Mouse (Mus musculus): ENCODE results near the gene Optc. TPM values are rescaled to one million over a fixed set of nuclear protein-coding genes. Genes with fewer than 3 reads are reported as not detected.

Gene Optc
- polyA plus RNA-seq (2016; fragmentation: Nextera tagmentation; extraction: Ambion mirVana): 2.1 and 3.6 TPM in 2 replicates

DNA sequence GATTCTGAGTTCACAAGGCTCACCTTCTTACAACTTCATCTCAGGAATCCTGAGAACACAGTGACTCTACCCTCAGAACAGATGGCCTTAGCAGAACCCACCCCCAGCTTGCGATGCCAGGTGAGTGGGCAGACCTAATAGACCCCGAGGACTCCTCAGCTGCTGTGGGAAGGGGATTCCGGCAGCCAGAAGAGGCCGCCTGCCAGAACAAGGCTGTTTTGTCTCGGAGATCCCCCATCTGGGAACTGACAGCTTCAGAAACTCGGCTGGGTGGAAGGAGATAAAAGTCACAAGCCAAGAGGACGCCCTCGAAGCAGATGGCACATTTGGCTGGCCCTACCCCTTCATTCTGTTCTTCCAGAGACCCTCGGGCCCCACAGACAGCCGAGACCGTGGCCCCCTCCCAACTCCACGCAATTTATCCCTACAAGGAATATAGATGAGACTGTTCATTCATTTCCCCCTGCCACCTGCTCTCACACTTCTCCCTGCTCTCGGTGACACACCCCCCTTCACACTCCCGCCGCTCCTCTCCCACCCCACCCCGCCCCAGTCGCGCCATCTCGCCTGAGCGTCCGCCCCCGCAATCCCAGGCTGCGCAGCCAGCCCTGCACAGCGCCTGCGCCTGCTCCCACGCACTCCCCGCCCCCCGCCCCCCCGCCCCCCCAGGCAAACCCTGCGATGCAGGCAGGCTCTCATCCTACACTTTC is at the start of gene Optc:
Gene Optc (minus strand): TSS at position 51 of the 710 bp plus-strand sequence.
- WGBS: 5% methylated on average over 29 of the region's 30 CpGs
- Histone ChIP-seq H3K27ac (peak within 1 kb of the TSS; percentile 88), H3K27me3 (ENCODE audit: insufficient read depth, poor library complexity, severe bottlenecking) (peaks cover 61% of the 10 kb centered on the region), H3K9me3 (no peaks in the 10 kb centered on the region), H3K4me1 (replicated peaks) (peaks cover 33% of the 10 kb centered on the region), H3K36me3 (no peaks in the 10 kb centered on the region), H3K4me3 (peak within 1 kb of the TSS; percentile 60)
- peak; percentile 66 for DNase-seq (ENCODE audit: low spot score)

DNA sequence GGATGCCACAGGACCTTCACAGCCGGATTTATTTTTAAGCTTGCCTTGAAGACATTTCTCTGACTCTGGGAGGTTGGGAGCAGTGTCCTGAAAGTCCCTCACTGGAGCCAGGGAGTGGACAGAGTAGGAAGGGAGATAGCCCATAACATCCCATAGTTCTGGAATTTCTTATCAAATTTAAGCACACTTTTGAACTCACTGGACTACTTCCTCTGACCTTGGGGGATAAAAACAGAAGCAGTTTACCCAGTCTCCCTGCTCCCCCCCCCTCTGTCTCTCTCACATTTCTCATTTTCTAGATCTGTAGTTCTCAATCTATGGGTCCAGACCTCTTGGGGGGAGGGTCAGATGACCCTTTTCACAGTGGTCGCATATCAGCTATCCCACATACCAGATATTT is 46.2 kb upstream of the Optc start:
- Histone ChIP-seq H3K27me3 (ENCODE audit: insufficient read depth, poor library complexity, severe bottlenecking) (0 out of 2 replicates have a peak, but pooled peaks cover 2% of the 10 kb centered on the region), H3K36me3 (no peaks in the 10 kb centered on the region), H3K4me3 (no peak overlapping the region), H3K27ac (no peak overlapping the region; the same call in 1 of the 2 replicates), H3K9me3 (no peaks in the 10 kb centered on the region), H3K4me1 (replicated peaks) (peaks cover 21% of the 10 kb centered on the region)
- DNase-seq (ENCODE audit: low spot score): no peak
- WGBS: 60% methylated on average over 2 of the region's 2 CpGs

DNA sequence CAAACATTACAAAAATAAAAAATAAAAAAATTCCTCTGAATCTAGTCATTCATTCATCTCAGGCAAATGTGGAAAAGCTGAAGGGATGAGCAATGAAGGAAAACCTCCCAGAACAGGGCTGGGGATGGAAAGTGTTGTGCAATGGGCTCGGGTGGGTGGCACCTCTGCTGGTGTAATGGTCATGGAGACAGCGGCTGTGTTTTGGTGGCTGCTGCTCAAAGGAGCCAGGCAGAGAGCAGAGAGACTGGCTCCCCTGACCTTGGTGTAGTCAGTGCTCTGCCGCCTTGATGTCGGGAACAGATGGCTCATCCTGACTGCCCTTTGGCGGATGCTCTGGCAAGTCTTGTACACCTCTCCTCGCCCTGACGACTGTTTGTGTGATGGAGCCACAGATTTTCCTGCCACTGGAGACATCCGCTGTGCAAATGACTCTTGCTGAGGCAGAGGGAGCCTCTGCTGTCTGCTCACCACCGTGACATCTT is 45.5 kb upstream of the Optc start:
- 53% methylated on average over 9 of the region's 9 CpGs for WGBS
- no peak overlapping the region for H3K4me3 ChIP-seq
- no peak overlapping the region; the same call in 1 of the 2 replicates for H3K27ac ChIP-seq
- H3K9me3 ChIP-seq: no peaks in the 10 kb centered on the region
- DNase-seq (ENCODE audit: low spot score): no peak
- no peaks in the 10 kb centered on the region for H3K36me3 ChIP-seq
- 0 out of 2 replicates have a peak, but pooled peaks cover 2% of the 10 kb centered on the region for H3K27me3 ChIP-seq (ENCODE audit: insufficient read depth, poor library complexity, severe bottlenecking)
- peaks cover 21% of the 10 kb centered on the region for H3K4me1 ChIP-seq (replicated peaks)

DNA sequence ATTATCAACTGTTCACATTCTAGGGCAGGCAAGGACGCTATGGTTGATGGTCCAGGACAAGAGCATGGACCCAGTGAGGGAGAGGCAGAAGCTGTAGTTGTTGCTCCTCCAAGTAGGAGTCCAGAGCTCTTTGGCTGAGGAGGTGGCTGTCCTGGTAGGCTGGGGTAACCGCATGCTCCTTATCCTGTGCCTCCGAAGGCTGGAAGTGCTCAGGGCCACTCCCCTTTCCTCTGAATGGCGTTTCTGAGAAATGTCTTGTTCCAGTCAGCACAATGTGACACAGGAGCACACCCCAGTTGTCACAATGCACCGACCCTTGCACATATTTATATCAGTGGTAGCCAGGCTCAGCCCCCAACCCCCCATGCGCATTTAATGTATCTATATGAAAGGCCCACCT is 43.8 kb upstream of the Optc start:
- Histone ChIP-seq H3K27ac (peak overlapping the region; percentile 50; the same call in 1 of the 2 replicates), H3K36me3 (no peaks in the 10 kb centered on the region), H3K4me1 (replicated peaks) (peaks cover 21% of the 10 kb centered on the region), H3K27me3 (ENCODE audit: insufficient read depth, poor library complexity, severe bottlenecking) (0 out of 2 replicates have a peak, but pooled peaks cover 2% of the 10 kb centered on the region), H3K4me3 (no peak overlapping the region), H3K9me3 (no peaks in the 10 kb centered on the region)
- WGBS: 71% methylated on average over 6 of the region's 6 CpGs
- no peak for DNase-seq (ENCODE audit: low spot score)

DNA sequence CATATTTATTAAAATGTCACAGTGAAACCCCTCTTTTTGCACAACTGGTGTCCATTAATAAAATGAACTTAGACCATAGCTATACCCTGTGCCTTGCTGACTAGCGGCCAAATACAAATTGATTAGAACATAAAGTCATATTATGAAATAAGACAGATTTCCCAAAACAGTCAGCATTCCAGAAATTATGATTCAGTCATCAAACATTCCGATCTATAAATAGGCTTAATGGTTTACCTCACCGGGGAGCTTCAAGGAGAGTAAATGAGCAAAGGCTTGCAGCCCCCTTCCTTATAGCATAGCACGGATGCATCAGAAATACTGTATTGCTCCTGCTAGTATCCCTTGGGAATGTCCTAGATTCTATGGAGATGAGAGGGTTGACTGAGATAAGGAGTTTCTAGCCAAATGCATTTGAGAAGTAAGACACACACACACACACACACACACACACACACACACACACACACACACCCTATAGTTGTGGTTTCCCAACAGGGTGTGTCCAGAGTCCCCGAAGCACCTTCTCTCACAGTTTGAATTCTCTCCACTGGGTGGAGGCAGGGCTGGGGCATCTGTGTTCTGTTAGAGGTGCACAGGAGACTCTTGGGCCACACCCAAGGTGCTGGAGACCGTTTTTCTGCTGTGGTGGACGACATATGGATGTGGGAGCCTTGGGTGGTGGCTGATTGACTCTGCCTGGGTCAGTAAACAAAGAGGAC is 42.4 kb upstream of the Optc start:
- H3K4me3 ChIP-seq: no peak overlapping the region
- H3K9me3 ChIP-seq: no peaks in the 10 kb centered on the region
- 0 out of 2 replicates have a peak, but pooled peaks cover 2% of the 10 kb centered on the region for H3K27me3 ChIP-seq (ENCODE audit: insufficient read depth, poor library complexity, severe bottlenecking)
- H3K4me1 ChIP-seq (replicated peaks): peaks cover 21% of the 10 kb centered on the region
- no peaks in the 10 kb centered on the region for H3K36me3 ChIP-seq
- DNase-seq (ENCODE audit: low spot score): no peak
- no peak overlapping the region for H3K27ac ChIP-seq
- 80% methylated on average over 7 of the region's 7 CpGs for WGBS

DNA sequence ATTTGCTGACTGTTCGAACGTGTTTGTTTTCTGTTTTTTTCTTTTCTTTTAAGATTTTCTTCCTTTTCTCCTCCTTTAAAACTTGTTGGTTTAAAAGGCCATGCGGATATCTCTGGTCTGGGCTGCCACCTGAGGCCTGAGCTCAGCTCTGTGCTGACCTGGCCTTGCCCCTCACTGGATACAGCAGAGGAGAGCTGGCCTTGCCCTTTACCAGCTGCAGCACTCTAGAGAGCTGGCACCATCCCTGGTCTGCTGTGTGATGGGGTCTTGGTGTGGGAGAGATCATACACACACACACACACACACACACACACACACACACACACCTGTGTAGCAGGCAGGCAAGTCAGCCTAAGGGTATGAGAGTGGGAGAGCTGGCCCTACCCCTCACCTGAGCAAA is 37.3 kb upstream of the Optc start:
- H3K9me3 ChIP-seq: peaks cover 6% of the 10 kb centered on the region; the same call in 1 of the 2 replicates
- no peak overlapping the region for H3K4me3 ChIP-seq
- no peak overlapping the region for H3K27ac ChIP-seq
- 88% methylated on average over 3 of the region's 3 CpGs for WGBS
- H3K36me3 ChIP-seq: no peaks in the 10 kb centered on the region
- no peak for DNase-seq (ENCODE audit: low spot score)
- H3K27me3 ChIP-seq (ENCODE audit: insufficient read depth, poor library complexity, severe bottlenecking): no peaks in the 10 kb centered on the region
- H3K4me1 ChIP-seq (replicated peaks): peaks cover 8% of the 10 kb centered on the region

DNA sequence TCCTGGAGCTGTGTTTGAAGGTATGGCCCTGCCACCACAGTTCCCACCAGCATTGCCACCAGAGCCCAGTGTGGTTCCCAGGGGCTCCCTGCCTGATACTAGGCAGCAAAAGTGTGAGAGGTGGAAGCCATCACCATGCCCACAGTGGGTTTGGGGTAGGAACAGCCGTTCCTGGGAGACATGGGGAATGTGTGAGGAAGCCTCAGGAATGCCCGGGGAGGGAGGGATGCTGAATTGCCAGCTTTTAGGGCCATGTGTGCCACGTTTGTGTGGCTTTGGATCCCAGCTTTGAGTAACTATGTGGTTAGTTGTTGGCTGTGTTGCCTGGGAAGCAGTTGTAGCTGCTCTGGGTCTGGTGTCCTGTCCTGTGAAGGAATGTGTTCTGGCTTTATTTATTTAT is 34.1 kb upstream of the Optc start:
- Histone ChIP-seq H3K4me3 (no peak overlapping the region), H3K27me3 (ENCODE audit: insufficient read depth, poor library complexity, severe bottlenecking) (no peaks in the 10 kb centered on the region), H3K9me3 (peaks cover 6% of the 10 kb centered on the region; the same call in 1 of the 2 replicates), H3K36me3 (no peaks in the 10 kb centered on the region), H3K27ac (peak overlapping the region; percentile 1; the same call in 1 of the 2 replicates), H3K4me1 (replicated peaks) (peaks cover 8% of the 10 kb centered on the region; the same call in 1 of the 2 replicates)
- DNase-seq (ENCODE audit: low spot score): no peak
- WGBS: 84% methylated on average over 3 of the region's 3 CpGs

DNA sequence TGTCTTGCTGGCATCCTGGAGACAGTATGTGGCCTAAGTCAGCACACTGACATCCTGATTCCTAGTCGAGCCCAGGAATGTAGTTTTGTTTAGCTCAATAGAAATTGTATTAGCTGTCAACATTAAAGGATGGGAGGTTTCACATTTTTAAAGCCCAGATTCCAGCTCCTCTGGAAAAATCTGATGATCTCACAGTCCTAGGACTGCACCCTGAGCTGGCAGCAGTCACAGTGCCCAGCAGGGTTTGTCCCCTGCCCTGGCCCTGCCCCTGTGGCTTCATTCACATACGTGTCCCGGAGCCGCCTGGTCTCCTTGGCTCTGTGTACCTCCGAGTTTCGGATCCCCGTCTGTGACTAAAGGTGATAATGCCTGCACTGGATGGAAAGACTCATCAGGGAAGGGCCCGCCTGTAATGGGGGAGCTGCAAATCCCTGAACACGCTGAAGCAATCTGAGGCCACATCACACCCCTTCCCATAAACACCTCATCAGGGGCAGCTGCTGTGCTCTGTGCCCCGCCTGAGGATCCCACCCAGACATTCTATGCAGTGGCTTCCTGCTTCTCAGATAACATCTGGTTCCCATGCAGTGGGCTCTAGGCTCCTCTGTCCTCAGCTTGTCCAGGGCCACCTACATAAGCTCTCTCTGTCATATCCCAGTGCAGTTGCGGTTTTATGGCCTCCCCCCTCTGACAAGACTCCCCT is 33.5 kb upstream of the Optc start:
- 76% methylated on average over 11 of the region's 11 CpGs for WGBS
- H3K4me1 ChIP-seq (replicated peaks): peaks cover 8% of the 10 kb centered on the region; the same call in 1 of the 2 replicates
- no peaks in the 10 kb centered on the region for H3K36me3 ChIP-seq
- H3K27ac ChIP-seq: peak overlapping the region; percentile 1; the same call in 1 of the 2 replicates
- no peak overlapping the region for H3K4me3 ChIP-seq
- no peak for DNase-seq (ENCODE audit: low spot score)
- H3K27me3 ChIP-seq (ENCODE audit: insufficient read depth, poor library complexity, severe bottlenecking): no peaks in the 10 kb centered on the region
- peaks cover 6% of the 10 kb centered on the region for H3K9me3 ChIP-seq

DNA sequence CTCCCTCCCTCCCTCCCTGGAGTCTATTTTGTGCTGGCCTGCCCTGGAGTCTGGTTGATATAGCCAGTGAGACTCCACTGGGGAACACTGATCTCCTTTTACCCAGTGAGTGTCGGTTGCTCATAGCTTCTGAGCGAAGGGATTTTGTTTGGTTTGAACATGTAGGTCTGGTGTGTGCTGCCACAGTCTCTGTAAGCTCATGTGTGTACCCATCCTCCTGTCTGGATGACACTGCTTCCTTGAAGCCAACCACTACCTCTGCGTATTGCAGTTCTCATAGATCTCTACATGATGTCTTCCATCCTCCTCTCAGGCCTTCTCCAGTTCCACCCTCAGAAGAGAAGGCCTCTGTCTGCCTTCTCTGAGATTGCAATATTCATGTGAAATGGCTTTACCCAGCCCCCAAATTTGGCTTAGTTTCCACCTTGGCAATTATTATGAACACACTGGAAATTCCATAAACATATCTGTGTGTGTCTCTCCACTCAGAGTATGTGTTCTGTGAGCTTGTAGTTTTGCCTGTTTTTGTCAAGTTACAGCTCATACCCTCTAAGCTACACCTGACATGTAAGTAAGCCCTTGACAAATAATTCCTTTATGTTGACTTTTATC is 32.8 kb upstream of the Optc start:
- H3K27me3 ChIP-seq (ENCODE audit: insufficient read depth, poor library complexity, severe bottlenecking): no peaks in the 10 kb centered on the region
- H3K36me3 ChIP-seq: no peaks in the 10 kb centered on the region
- no peak overlapping the region for H3K27ac ChIP-seq
- H3K4me3 ChIP-seq: no peak overlapping the region
- DNase-seq (ENCODE audit: low spot score): no peak
- peaks cover 6% of the 10 kb centered on the region for H3K9me3 ChIP-seq
- H3K4me1 ChIP-seq (replicated peaks): peaks cover 8% of the 10 kb centered on the region; the same call in 1 of the 2 replicates
- WGBS: 90% methylated on average over 3 of the region's 3 CpGs

DNA sequence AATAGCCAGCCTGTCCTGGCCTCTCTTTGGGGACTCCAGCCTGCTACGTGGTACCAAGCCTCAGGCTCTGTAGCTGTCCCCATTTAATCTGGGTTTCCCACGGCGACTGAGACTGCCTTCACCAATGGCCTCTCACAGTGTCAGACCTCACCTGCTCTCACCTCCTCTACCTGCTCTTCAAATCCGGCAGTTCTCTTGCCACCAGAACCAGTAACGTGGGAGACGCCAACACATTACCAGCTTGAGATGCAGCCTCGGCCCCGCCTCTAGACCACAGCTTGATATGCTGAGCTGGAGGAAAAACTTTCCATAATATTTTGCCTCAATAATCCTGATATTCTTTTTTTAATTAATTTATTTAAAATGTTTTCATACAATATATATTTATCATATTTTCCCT is 31.9 kb upstream of the Optc start:
- DNase-seq (ENCODE audit: low spot score): no peak
- Histone ChIP-seq H3K27me3 (ENCODE audit: insufficient read depth, poor library complexity, severe bottlenecking) (no peaks in the 10 kb centered on the region), H3K27ac (no peak overlapping the region), H3K36me3 (no peaks in the 10 kb centered on the region), H3K9me3 (peaks cover 6% of the 10 kb centered on the region), H3K4me3 (no peak overlapping the region), H3K4me1 (replicated peaks) (peaks cover 8% of the 10 kb centered on the region; the same call in 1 of the 2 replicates)
- whole genome bisulfite sequencing: 87% methylated on average over 8 of the region's 8 CpGs

DNA sequence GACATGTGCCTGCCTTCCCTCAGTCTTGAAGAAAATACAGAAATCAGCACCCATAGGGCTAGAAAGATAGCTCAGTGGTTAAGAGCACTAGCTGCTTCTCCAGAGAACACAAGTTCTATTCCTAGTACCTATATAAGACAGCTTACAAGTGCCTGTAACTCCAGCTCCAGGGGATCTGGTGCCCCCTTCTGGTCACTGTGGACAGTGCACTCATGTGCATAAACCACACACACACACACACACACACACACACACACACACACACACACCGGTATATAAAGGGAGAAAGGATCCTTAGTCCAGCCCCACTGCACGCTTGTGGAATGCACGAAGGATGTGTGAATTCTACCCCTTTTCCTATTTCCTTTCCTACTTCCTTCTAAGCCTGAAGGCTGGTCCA is 28.4 kb upstream of the Optc start:
- H3K36me3 ChIP-seq: no peaks in the 10 kb centered on the region
- H3K9me3 ChIP-seq: no peaks in the 10 kb centered on the region; the same call in 1 of the 2 replicates
- H3K4me3 ChIP-seq: no peak overlapping the region
- peaks cover 19% of the 10 kb centered on the region for H3K4me1 ChIP-seq (replicated peaks)
- WGBS: 91% methylated on average over 3 of the region's 3 CpGs
- no peak overlapping the region for H3K27ac ChIP-seq
- no peak for DNase-seq (ENCODE audit: low spot score)
- no peaks in the 10 kb centered on the region for H3K27me3 ChIP-seq (ENCODE audit: insufficient read depth, poor library complexity, severe bottlenecking)

DNA sequence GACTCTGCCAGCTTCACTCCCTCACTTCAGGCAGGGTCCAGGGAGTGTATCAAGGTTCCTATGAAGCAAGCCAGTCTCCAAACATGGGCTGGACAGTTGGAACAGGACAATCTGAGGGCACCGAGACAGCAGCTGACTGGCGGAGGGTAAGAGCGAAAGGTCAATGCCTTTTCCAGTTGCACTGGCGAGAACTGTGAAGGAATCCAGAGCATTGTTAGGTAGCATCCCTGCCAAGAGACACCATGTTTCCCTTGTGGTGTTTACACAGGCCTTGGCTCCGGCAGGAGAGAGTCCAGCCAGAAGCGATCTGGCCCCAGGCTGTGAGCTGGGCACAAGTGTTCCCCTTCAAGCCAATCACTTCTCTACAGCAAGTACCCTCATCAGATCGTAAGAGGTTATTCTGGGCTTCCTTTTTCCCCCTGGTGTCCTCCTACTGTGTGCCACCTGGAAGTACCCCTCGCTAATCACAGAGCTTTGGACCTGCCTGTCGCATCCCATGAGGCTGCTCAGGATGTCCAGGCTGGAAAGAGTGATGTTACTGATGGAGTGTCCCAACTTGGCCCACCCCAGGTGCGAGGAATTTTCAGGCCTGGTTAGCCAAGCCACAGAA is 26.7 kb upstream of the Optc start:
- peak overlapping the region; percentile 50; the same call in 1 of the 2 replicates for H3K27ac ChIP-seq
- H3K27me3 ChIP-seq (ENCODE audit: insufficient read depth, poor library complexity, severe bottlenecking): no peaks in the 10 kb centered on the region
- H3K9me3 ChIP-seq: no peaks in the 10 kb centered on the region; the same call in 1 of the 2 replicates
- no peak overlapping the region for H3K4me3 ChIP-seq
- no peak for DNase-seq (ENCODE audit: low spot score)
- H3K4me1 ChIP-seq (replicated peaks): peaks cover 19% of the 10 kb centered on the region
- WGBS: 74% methylated on average over 10 of the region's 10 CpGs
- H3K36me3 ChIP-seq: no peaks in the 10 kb centered on the region
